Mouse (Mus musculus): Measurements from ENCODE around the gene Traf2. TPM values are rescaled to one million over a fixed set of nuclear protein-coding genes. Genes with fewer than 3 reads are reported as not detected.

The Traf2 gene
- polyA plus RNA-seq, 1 experiment from 2014 or later, result 36.0 TPM

GRCm38 (mm10) chr2:25533707-25534106 lies 13.0 kb downstream of the Traf2 start:
- Histone ChIP-seq H3K4me3 (ENCODE audit: low read depth, low read length) (no peak overlapping the region), H3K4me1 (ENCODE audit: control insufficient read depth, insufficient read depth, low read length) (no peaks in the 10 kb centered on the region), H3K4me2 (ENCODE audit: low read depth, low read length) (no peak overlapping the region), H3K9me3 (replicated peaks; ENCODE audit: control insufficient read depth, low read length) (no peaks in the 10 kb centered on the region), H3K9ac (replicated peaks; ENCODE audit: low read length) (no peak overlapping the region), H3K27ac (replicated peaks; ENCODE audit: low read depth, low read length) (no peak overlapping the region), H3K36me3 (replicated peaks; ENCODE audit: control insufficient read depth, insufficient read depth, low read depth, low read length) (peaks cover 8% of the 10 kb centered on the region), H3K27me3 (ENCODE audit: control insufficient read depth, insufficient read depth, low read length) (no peaks in the 10 kb centered on the region)
- WGBS, result 94% methylated on average over 2 of the region's 2 CpGs
- DNase-seq (ENCODE audit: low spot score) (no peak), ATAC-seq (replicated peaks; ENCODE audit: insufficient number of reproducible peaks, low FRiP score, low TSS enrichment, low read depth) (no peak)

- H3K9me3 ChIP-seq (replicated peaks; ENCODE audit: control insufficient read depth, low read length), result no peaks in the 10 kb centered on the region
- no peak for ATAC-seq (replicated peaks; ENCODE audit: insufficient number of reproducible peaks, low FRiP score, low TSS enrichment, low read depth)
- no peak overlapping the region for H3K4me3 ChIP-seq (ENCODE audit: low read depth, low read length)
- H3K9ac ChIP-seq (replicated peaks; ENCODE audit: low read length), result no peak overlapping the region
- no peaks in the 10 kb centered on the region for H3K27me3 ChIP-seq (ENCODE audit: control insufficient read depth, insufficient read depth, low read length)
- WGBS, result 89% methylated on average over 9 of the region's 9 CpGs
- no peak overlapping the region for H3K27ac ChIP-seq (replicated peaks; ENCODE audit: low read depth, low read length)
- no peaks in the 10 kb centered on the region for H3K4me1 ChIP-seq (ENCODE audit: control insufficient read depth, insufficient read depth, low read length)
- peaks cover 27% of the 10 kb centered on the region for H3K36me3 ChIP-seq (replicated peaks; ENCODE audit: control insufficient read depth, insufficient read depth, low read depth, low read length)
- H3K4me2 ChIP-seq (ENCODE audit: low read depth, low read length), result no peak overlapping the region
- DNase-seq (ENCODE audit: low spot score), result no peak
Observed at GRCm38 (mm10) chr2:25526510-25527302, 20.0 kb downstream of the Traf2 start.

- DNase-seq (ENCODE audit: low spot score) (peak; percentile 20), ATAC-seq (replicated peaks; ENCODE audit: insufficient number of reproducible peaks, low FRiP score, low TSS enrichment, low read depth) (no peak)
- Histone ChIP-seq H3K27me3 (ENCODE audit: control insufficient read depth, insufficient read depth, low read length) (no peaks in the 10 kb centered on the region), H3K9me3 (replicated peaks; ENCODE audit: control insufficient read depth, low read length) (no peaks in the 10 kb centered on the region), H3K4me1 (ENCODE audit: control insufficient read depth, insufficient read depth, low read length) (no peaks in the 10 kb centered on the region), H3K9ac (replicated peaks; ENCODE audit: low read length) (no peak overlapping the region), H3K36me3 (replicated peaks; ENCODE audit: control insufficient read depth, insufficient read depth, low read depth, low read length) (no peaks in the 10 kb centered on the region; the same call in none of the 2 replicates), H3K4me2 (ENCODE audit: low read depth, low read length) (no peak overlapping the region), H3K27ac (replicated peaks; ENCODE audit: low read depth, low read length) (no peak overlapping the region), H3K4me3 (ENCODE audit: low read depth, low read length) (no peak overlapping the region)
- 64% methylated on average over 3 of the region's 3 CpGs for WGBS
Observed at GRCm38 (mm10) chr2:25509912-25510311, 36.8 kb downstream of the Traf2 start.

- H3K4me3 ChIP-seq (ENCODE audit: low read depth, low read length), result no peak overlapping the region
- no peaks in the 10 kb centered on the region for H3K4me1 ChIP-seq (ENCODE audit: control insufficient read depth, insufficient read depth, low read length)
- no peaks in the 10 kb centered on the region; the same call in none of the 2 replicates for H3K36me3 ChIP-seq (replicated peaks; ENCODE audit: control insufficient read depth, insufficient read depth, low read depth, low read length)
- peak; percentile 30 for DNase-seq (ENCODE audit: low spot score)
- WGBS, result 33% methylated on average over 5 of the region's 5 CpGs
- H3K27ac ChIP-seq (replicated peaks; ENCODE audit: low read depth, low read length), result no peak overlapping the region
- H3K27me3 ChIP-seq (ENCODE audit: control insufficient read depth, insufficient read depth, low read length), result no peaks in the 10 kb centered on the region
- no peak for ATAC-seq (replicated peaks; ENCODE audit: insufficient number of reproducible peaks, low FRiP score, low TSS enrichment, low read depth)
- no peak overlapping the region for H3K4me2 ChIP-seq (ENCODE audit: low read depth, low read length)
- no peak overlapping the region for H3K9ac ChIP-seq (replicated peaks; ENCODE audit: low read length)
- no peaks in the 10 kb centered on the region for H3K9me3 ChIP-seq (replicated peaks; ENCODE audit: control insufficient read depth, low read length)
Observed at GRCm38 (mm10) chr2:25506964-25507363, 39.8 kb downstream of the Traf2 start.

- H3K4me2 ChIP-seq (ENCODE audit: low read depth, low read length), result no peak overlapping the region
- no peak overlapping the region for H3K4me3 ChIP-seq (ENCODE audit: low read depth, low read length)
- H3K27me3 ChIP-seq (ENCODE audit: control insufficient read depth, insufficient read depth, low read length), result no peaks in the 10 kb centered on the region
- H3K9me3 ChIP-seq (replicated peaks; ENCODE audit: control insufficient read depth, low read length), result no peaks in the 10 kb centered on the region
- H3K27ac ChIP-seq (replicated peaks; ENCODE audit: low read depth, low read length), result no peak overlapping the region
- ATAC-seq (replicated peaks; ENCODE audit: insufficient number of reproducible peaks, low FRiP score, low TSS enrichment, low read depth), result no peak
- H3K36me3 ChIP-seq (replicated peaks; ENCODE audit: control insufficient read depth, insufficient read depth, low read depth, low read length), result no peaks in the 10 kb centered on the region; the same call in none of the 2 replicates
- no peak for DNase-seq (ENCODE audit: low spot score)
- WGBS, result 97% methylated on average over 4 of the region's 4 CpGs
- no peak overlapping the region for H3K9ac ChIP-seq (replicated peaks; ENCODE audit: low read length)
- H3K4me1 ChIP-seq (ENCODE audit: control insufficient read depth, insufficient read depth, low read length), result peaks cover 5% of the 10 kb centered on the region
Observed at GRCm38 (mm10) chr2:25505860-25506259, 40.9 kb downstream of the Traf2 start.

- no peak overlapping the region for H3K27ac ChIP-seq (replicated peaks; ENCODE audit: low read depth, low read length)
- DNase-seq (ENCODE audit: low spot score) (no peak), ATAC-seq (replicated peaks; ENCODE audit: insufficient number of reproducible peaks, low FRiP score, low TSS enrichment, low read depth) (no peak)
- 80% methylated on average over 1 of the region's 1 CpGs for WGBS
- no peak overlapping the region for H3K4me3 ChIP-seq (ENCODE audit: low read depth, low read length)
- H3K4me1 ChIP-seq (ENCODE audit: control insufficient read depth, insufficient read depth, low read length), result peaks cover 5% of the 10 kb centered on the region
- no peak overlapping the region for H3K4me2 ChIP-seq (ENCODE audit: low read depth, low read length)
- H3K27me3 ChIP-seq (ENCODE audit: control insufficient read depth, insufficient read depth, low read length), result no peaks in the 10 kb centered on the region
- no peaks in the 10 kb centered on the region for H3K9me3 ChIP-seq (replicated peaks; ENCODE audit: control insufficient read depth, low read length)
- H3K36me3 ChIP-seq (replicated peaks; ENCODE audit: control insufficient read depth, insufficient read depth, low read depth, low read length), result no peaks in the 10 kb centered on the region; the same call in none of the 2 replicates
- no peak overlapping the region for H3K9ac ChIP-seq (replicated peaks; ENCODE audit: low read length)
Observed at GRCm38 (mm10) chr2:25505000-25505399, 41.7 kb downstream of the Traf2 start.

- no peak overlapping the region for H3K4me2 ChIP-seq (ENCODE audit: low read depth, low read length)
- peaks cover 5% of the 10 kb centered on the region for H3K4me1 ChIP-seq (ENCODE audit: control insufficient read depth, insufficient read depth, low read length)
- H3K9ac ChIP-seq (replicated peaks; ENCODE audit: low read length), result no peak overlapping the region
- no peaks in the 10 kb centered on the region; the same call in none of the 2 replicates for H3K36me3 ChIP-seq (replicated peaks; ENCODE audit: control insufficient read depth, insufficient read depth, low read depth, low read length)
- no peaks in the 10 kb centered on the region for H3K27me3 ChIP-seq (ENCODE audit: control insufficient read depth, insufficient read depth, low read length)
- no peak for DNase-seq (ENCODE audit: low spot score)
- ATAC-seq (replicated peaks; ENCODE audit: insufficient number of reproducible peaks, low FRiP score, low TSS enrichment, low read depth), result no peak
- no peaks in the 10 kb centered on the region for H3K9me3 ChIP-seq (replicated peaks; ENCODE audit: control insufficient read depth, low read length)
- H3K4me3 ChIP-seq (ENCODE audit: low read depth, low read length), result no peak overlapping the region
- 97% methylated on average over 19 of the region's 19 CpGs for WGBS
- no peak overlapping the region for H3K27ac ChIP-seq (replicated peaks; ENCODE audit: low read depth, low read length)
Observed at GRCm38 (mm10) chr2:25504538-25504937, 42.2 kb downstream of the Traf2 start.

- H3K27ac ChIP-seq (replicated peaks; ENCODE audit: low read depth, low read length), result no peak overlapping the region
- no peak overlapping the region for H3K4me3 ChIP-seq (ENCODE audit: low read depth, low read length)
- H3K27me3 ChIP-seq (ENCODE audit: control insufficient read depth, insufficient read depth, low read length), result no peaks in the 10 kb centered on the region
- H3K36me3 ChIP-seq (replicated peaks; ENCODE audit: control insufficient read depth, insufficient read depth, low read depth, low read length), result no peaks in the 10 kb centered on the region; the same call in none of the 2 replicates
- H3K9ac ChIP-seq (replicated peaks; ENCODE audit: low read length), result no peak overlapping the region
- DNase-seq (ENCODE audit: low spot score) (no peak), ATAC-seq (replicated peaks; ENCODE audit: insufficient number of reproducible peaks, low FRiP score, low TSS enrichment, low read depth) (no peak)
- no peak overlapping the region for H3K4me2 ChIP-seq (ENCODE audit: low read depth, low read length)
- no peaks in the 10 kb centered on the region for H3K9me3 ChIP-seq (replicated peaks; ENCODE audit: control insufficient read depth, low read length)
- WGBS, result 84% methylated on average over 3 of the region's 3 CpGs
- H3K4me1 ChIP-seq (ENCODE audit: control insufficient read depth, insufficient read depth, low read length), result peaks cover 5% of the 10 kb centered on the region
Observed at GRCm38 (mm10) chr2:25502726-25503125, 44.0 kb downstream of the Traf2 start.

All from embryonic facial prominence, embryonic 11.5 days (tissue).